Mouse (Mus musculus) kidney, adult 8-10 months (tissue): ENCODE data around the gene Myo10.
A peak's percentile ranks its signal among the peaks of the same experiment; 100 is the strongest.

Experiments
- DNase-seq, 2 experiments: peaks; one replicate each; pipeline ENCODE4 v3.0.0; 2022

The Myo10 gene

GRCm38 (mm10) chr15:25728501-25728900 lies 106.2 kb downstream of the Myo10 start:
- DNase-seq: no peak

- no peak for DNase-seq
Measured at GRCm38 (mm10) chr15:25731053-25731452, 108.7 kb downstream of the Myo10 start.

- peak in 1 of 2 experiments; percentile 52 for DNase-seq
Measured at GRCm38 (mm10) chr15:25732758-25733428, 110.6 kb downstream of the Myo10 start.

GRCm38 (mm10) chr15:25733739-25734430 lies 111.6 kb downstream of the Myo10 start:
- no peak for DNase-seq

GRCm38 (mm10) chr15:25736531-25736930 lies 114.2 kb downstream of the Myo10 start:
- DNase-seq: no peak

- DNase-seq: no peak
Measured at GRCm38 (mm10) chr15:25740271-25740670, 117.9 kb downstream of the Myo10 start.

- no peak for DNase-seq
Measured at GRCm38 (mm10) chr15:25742196-25742595, 119.9 kb downstream of the Myo10 start.

- no peak for DNase-seq
Measured at GRCm38 (mm10) chr15:25751510-25751909, 129.2 kb downstream of the Myo10 start.

GRCm38 (mm10) chr15:25752597-25752996 lies 130.3 kb downstream of the Myo10 start:
- DNase-seq: no peak

GRCm38 (mm10) chr15:25753003-25753402 lies 130.7 kb downstream of the Myo10 start:
- DNase-seq: no peak

- no peak for DNase-seq
Measured at GRCm38 (mm10) chr15:25753878-25754277, 131.6 kb downstream of the Myo10 start.

GRCm38 (mm10) chr15:25754342-25754951 lies 132.1 kb downstream of the Myo10 start:
- no peak for DNase-seq

- no peak for DNase-seq
Measured at GRCm38 (mm10) chr15:25755536-25755935, 133.2 kb downstream of the Myo10 start.

GRCm38 (mm10) chr15:25756072-25756471 lies 133.7 kb downstream of the Myo10 start:
- DNase-seq: no peak

- DNase-seq: no peak
Measured at GRCm38 (mm10) chr15:25758037-25758436, 135.7 kb downstream of the Myo10 start.

- DNase-seq: peak; percentile 63 to 71
Measured at GRCm38 (mm10) chr15:25758500-25759086, 136.3 kb downstream of the Myo10 start.

GRCm38 (mm10) chr15:25760304-25760703 lies 138.0 kb downstream of the Myo10 start:
- DNase-seq: no peak

- DNase-seq: no peak
Measured at GRCm38 (mm10) chr15:25761049-25761448, 138.7 kb downstream of the Myo10 start.

- DNase-seq: no peak
Measured at GRCm38 (mm10) chr15:25761800-25762211, 139.5 kb downstream of the Myo10 start.

- no peak for DNase-seq
Measured at GRCm38 (mm10) chr15:25762306-25762705, 140.0 kb downstream of the Myo10 start.

GRCm38 (mm10) chr15:25763106-25763505 lies 140.8 kb downstream of the Myo10 start:
- DNase-seq: no peak

- DNase-seq: no peak
Measured at GRCm38 (mm10) chr15:25764653-25765352, 142.5 kb downstream of the Myo10 start.

GRCm38 (mm10) chr15:25767777-25768176 lies 145.5 kb downstream of the Myo10 start:
- no peak for DNase-seq
